ENCODE assay signal across 18 mouse cellular contexts in the genomic region with DNA sequence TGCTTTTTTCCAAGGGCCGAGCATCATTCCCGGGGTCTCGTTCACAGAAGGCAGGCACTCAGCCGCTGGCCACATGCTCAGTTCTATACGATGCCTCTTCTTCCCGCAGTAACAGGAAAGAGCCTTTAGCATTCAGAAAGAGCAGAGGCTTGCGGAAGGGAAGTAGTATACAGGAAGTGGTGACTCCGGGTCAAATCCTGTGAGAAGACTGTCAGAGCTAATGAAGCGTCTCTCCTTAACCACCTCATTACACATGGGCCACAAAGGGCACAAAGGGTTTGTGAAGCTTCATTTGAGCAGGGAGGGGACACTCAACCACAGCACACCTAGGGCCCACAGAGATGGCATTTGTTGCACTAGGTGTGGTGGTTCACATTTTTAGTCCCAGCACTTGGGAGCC. TPM values are rescaled to one million over a fixed set of nuclear protein-coding genes. Genes with fewer than 3 reads are reported as not detected.
DNase-seq lines count a peak whose midpoint lies in the region; ATAC-seq and TF ChIP-seq lines count a peak whose summit lies in the region.
"Had no signal": no experiment of that assay in that cellular context is flagged by ENCODE, and none has a peak within 500 bp of the region (broad histone marks: within the 10 kb centered on the region; RNA-seq: fewer than 3 reads in every experiment).

No protein-coding gene starts in this region.

- H3K4me1 ChIP-seq in spleen, adult 2 months (ENCODE audit: control insufficient read depth, insufficient read depth, insufficient read length) = peaks cover 5% of the 10 kb centered on the region; the same call in 1 of the 2 replicates
- H3K4me1 ChIP-seq: forebrain, embryonic 12.5 days; midbrain, embryonic 12.5 days had no signal

- 20% methylated on average over 9 of the region's 9 CpGs for WGBS in spleen, adult 2 months

- no peak overlapping the region for H3K27ac ChIP-seq in spleen, adult 2 months (ENCODE audit: insufficient read depth, low read length)
- H3K27ac ChIP-seq: forebrain, embryonic 12.5 days; heart, embryonic 15.5 days; midbrain, embryonic 12.5 days; stomach, postnatal 0 days had no signal

- peak; percentile 9 to 38 for DNase-seq in spleen, adult 2 months (ENCODE audit: low read depth in 1 of 2, low spot score in 2 of 2)
- DNase-seq in spleen, adult 18-20 months = no peak
- peak; percentile 35 to 42 for DNase-seq in CD8-positive naive resting alpha-beta T cell, adult 2 months (ENCODE audit: low read depth in 2 of 2, low spot score in 2 of 2)
- peak; percentile 48 for DNase-seq in thymus, postnatal 25 days
- no peak for DNase-seq in cerebellum, adult 11-12 months
- no peak for DNase-seq in adrenal gland, postnatal 36 days
- DNase-seq in gastrocnemius, postnatal 4 days (ENCODE audit: low spot score in 2 of 2) = no peak
- DNase-seq: cerebellum, adult 18-20 months; embryo, embryonic 11 days; gastrocnemius, postnatal 36 days; kidney, postnatal 14 days; liver had no signal

- peak; percentile 78 for ATAC-seq in megakaryocyte, adult 5-6 weeks (ENCODE audit: poor library complexity, severe bottlenecking)
- ATAC-seq: intestine, embryonic 16.5 days had no signal

- no peak for TF ChIP-seq POLR2A in spleen, adult 2 months (IDR thresholded peaks at IDR 0.05; ENCODE audit: low read depth, low read length)

- no peak overlapping the region for H3K4me3 ChIP-seq in spleen, adult 2 months (ENCODE audit: extremely low read depth, insufficient read depth, insufficient read length)
- H3K4me3 ChIP-seq: forebrain, embryonic 12.5 days; heart, embryonic 15.5 days; midbrain, embryonic 12.5 days had no signal

- no peaks in the 10 kb centered on the region for H3K36me3 ChIP-seq in spleen, adult 2 months (ENCODE audit: control insufficient read depth, insufficient read depth, low read length)
- H3K36me3 ChIP-seq: forebrain, embryonic 12.5 days; heart, embryonic 15.5 days; midbrain, embryonic 12.5 days had no signal

- no peak for TF ChIP-seq CTCF in spleen, adult 2 months (IDR thresholded peaks at IDR 0.05; ENCODE audit: extremely low read depth, insufficient read depth, insufficient read length, insufficient replicate concordance)

- no peaks in the 10 kb centered on the region for H3K27me3 ChIP-seq in spleen, adult 2 months (ENCODE audit: control insufficient read depth, insufficient read depth, low read length)
- H3K27me3 ChIP-seq: forebrain, embryonic 12.5 days; heart, embryonic 15.5 days; midbrain, embryonic 12.5 days had no signal

RNA-seq across cellular contexts. Expression of a gene that starts 55.1 kb away (rescaled TPM):
- polyA plus RNA-seq in spleen, adult 2 months (2012; rRNA removed) = 3.7 and 5.1 TPM in 2 replicates
- 21.1 and 22.8 TPM in 2 replicates for total RNA-seq in megakaryocyte, adult 5-6 weeks (2015)
- total RNA-seq in megakaryocyte, adult 5-6 weeks (2017) = 15.7 and 20.5 TPM in 2 replicates
- total RNA-seq in adrenal gland, postnatal 36 days (2021) = 10 to 100 TPM; 19.2 to 36.5 TPM
- 10 to 100 TPM; 11.1 to 13.1 TPM for total RNA-seq in gastrocnemius, postnatal 4 days (2021)

RNA-seq across cellular contexts. Expression of a gene that starts 56.6 kb away (rescaled TPM):
- 29.9 and 35.8 TPM in 2 replicates for polyA plus RNA-seq in spleen, adult 2 months (2012; rRNA removed)
- total RNA-seq in megakaryocyte, adult 5-6 weeks (2015) = 73.5 and 95.0 TPM in 2 replicates
- 124 and 127 TPM in 2 replicates for total RNA-seq in megakaryocyte, adult 5-6 weeks (2017)
- total RNA-seq in adrenal gland, postnatal 36 days (2021) = 10 to 100 TPM; 60.5 to 73.4 TPM
- 10 to 100 TPM; 52.6 to 56.9 TPM for total RNA-seq in gastrocnemius, postnatal 4 days (2021)

Comparison
In these comparisons a context has a peak if more than half of its experiments do, and no peak if none do; other contexts are left out.
1. DNase-seq: peak in spleen, adult 2 months (2 of 2), CD8-positive naive resting alpha-beta T cell, adult 2 months (2 of 2) and thymus, postnatal 25 days (single experiment); none in spleen, adult 18-20 months (0 of 2), cerebellum, adult 11-12 months (single experiment), adrenal gland, postnatal 36 days (0 of 2) and gastrocnemius, postnatal 4 days (0 of 2).